Mouse (Mus musculus) stomach, embryonic 16.5 days (tissue): Measurements from ENCODE around the gene Nebl. TPM values are rescaled to one million over a fixed set of nuclear protein-coding genes. Genes with fewer than 3 reads are reported as not detected.

Experiments used
- ATAC-seq: fragments of 200-750 bp; cut with Nextera tagmentation; 2 replicates; pipeline ENCODE4 v1.8.0; 2017; ENCODE audit warnings: moderate number of reproducible peaks, moderate TSS enrichment; ENCODE audit not compliant: insufficient read depth, low FRiP score
- H3K27ac ChIP-seq: fragments of 300-500 bp; sonication (generic); 2 replicates; pipeline ENCODE4 v1.5.1; 2014; ENCODE audit warnings: low read length
- H3K27me3 ChIP-seq: fragments of 300-500 bp; sonication (generic); 2 replicates; pipeline ENCODE4 v1.6.1; 2014; ENCODE audit warnings: low read length, control low read depth, mixed read lengths; ENCODE audit not compliant: control insufficient read depth, insufficient read depth
- H3K36me3 ChIP-seq: fragments of 300-500 bp; sonication (generic); 2 replicates; pipeline ENCODE4 v1.6.1; 2014; ENCODE audit warnings: low read length; ENCODE audit not compliant: control insufficient read depth, insufficient read depth
- H3K4me1 ChIP-seq: fragments of 300-500 bp; sonication (generic); 2 replicates; pipeline ENCODE4 v1.6.1; 2014; ENCODE audit warnings: low read length, control low read depth, mixed read lengths; ENCODE audit not compliant: control insufficient read depth, insufficient read depth
- H3K4me2 ChIP-seq: fragments of 300-500 bp; sonication (generic); 2 replicates; pipeline ENCODE4 v1.6.1; 2014; ENCODE audit warnings: low read depth, low read length, mixed read lengths
- H3K4me3 ChIP-seq: fragments of 300-500 bp; sonication (generic); replicated peaks from 2 replicates; pipeline ENCODE4 v1.5.1; 2014; ENCODE audit warnings: mild to moderate bottlenecking, low read length
- H3K9ac ChIP-seq: fragments of 300-500 bp; sonication (generic); 2 replicates; pipeline ENCODE4 v1.6.1; 2014; ENCODE audit warnings: low read length
- H3K9me3 ChIP-seq: fragments of 300-500 bp; sonication (generic); replicated peaks from 2 replicates; pipeline ENCODE4 v1.6.1; 2016; ENCODE audit warnings: low read length, control low read depth; ENCODE audit not compliant: control insufficient read depth
- WGBS: fragments of 180-500 bp; shearing (Covaris S2); extraction: QIAGEN DNeasy Blood & Tissue Kit; methylation state at CpG from one replicate; pipeline ENCODE4 v1.1.7; 2014; 5-methylcytosine and 5-hydroxymethylcytosine counted together
- polyA plus RNA-seq: library from polyadenylated mRNA; unstranded; fragments of >200 nt; fragmentation: Nextera tagmentation; extraction: Ambion mirVana; gene quantifications from 2 replicates; pipeline ENCODE4 v1.2.1, GENCODE M21; 2015

Nebl gene
- polyA plus RNA-seq, 1 experiment from 2014 or later, result 9.1 TPM

- Histone ChIP-seq H3K4me1 (no peaks in the 10 kb centered on the region), H3K4me3 (no peak overlapping the region), H3K27me3 (no peaks in the 10 kb centered on the region), H3K36me3 (no peaks in the 10 kb centered on the region), H3K9me3 (no peaks in the 10 kb centered on the region), H3K9ac (no peak overlapping the region), H3K4me2 (no peak overlapping the region), H3K27ac (no peak overlapping the region)
- no peak for ATAC-seq
- 2% methylated on average over 1 of the region's 1 CpGs for WGBS
These were observed 308.3 kb downstream of the Nebl start for GRCm38 (mm10) chr2:17422967-17423366.

- Histone ChIP-seq H3K27me3 (no peaks in the 10 kb centered on the region), H3K4me3 (no peak overlapping the region), H3K9me3 (no peaks in the 10 kb centered on the region), H3K27ac (no peak overlapping the region), H3K9ac (no peak overlapping the region), H3K4me2 (no peak overlapping the region), H3K4me1 (no peaks in the 10 kb centered on the region), H3K36me3 (no peaks in the 10 kb centered on the region)
- 10% methylated on average over 4 of the region's 4 CpGs for WGBS
- ATAC-seq, result no peak
These were observed 315.9 kb downstream of the Nebl start for GRCm38 (mm10) chr2:17415347-17415746.

DNA sequence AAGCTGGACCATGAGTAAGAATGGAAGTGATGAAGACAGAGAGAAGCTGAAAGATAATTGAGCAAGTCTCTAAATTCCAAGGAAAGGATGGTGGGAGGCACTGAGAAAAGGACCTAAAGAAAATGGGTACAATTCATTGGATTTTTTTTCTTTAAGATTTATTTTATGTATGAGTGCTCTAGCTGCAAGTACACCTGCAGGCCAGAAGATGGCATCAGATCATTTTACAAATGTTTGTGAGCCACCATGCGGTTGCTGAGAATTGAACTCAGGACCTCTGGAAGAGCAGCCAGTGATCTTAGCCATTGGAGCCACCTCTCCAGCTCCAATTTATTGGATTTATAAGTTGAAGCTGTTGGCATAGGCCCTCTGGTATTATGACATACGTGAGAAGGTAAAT lies 316.9 kb downstream of the Nebl start:
- Histone ChIP-seq H3K4me2 (no peak overlapping the region), H3K27ac (no peak overlapping the region), H3K4me3 (no peak overlapping the region), H3K27me3 (no peaks in the 10 kb centered on the region), H3K9ac (no peak overlapping the region), H3K4me1 (no peaks in the 10 kb centered on the region), H3K9me3 (no peaks in the 10 kb centered on the region), H3K36me3 (no peaks in the 10 kb centered on the region)
- no peak for ATAC-seq
- 78% methylated on average over 2 of the region's 2 CpGs for WGBS

DNA sequence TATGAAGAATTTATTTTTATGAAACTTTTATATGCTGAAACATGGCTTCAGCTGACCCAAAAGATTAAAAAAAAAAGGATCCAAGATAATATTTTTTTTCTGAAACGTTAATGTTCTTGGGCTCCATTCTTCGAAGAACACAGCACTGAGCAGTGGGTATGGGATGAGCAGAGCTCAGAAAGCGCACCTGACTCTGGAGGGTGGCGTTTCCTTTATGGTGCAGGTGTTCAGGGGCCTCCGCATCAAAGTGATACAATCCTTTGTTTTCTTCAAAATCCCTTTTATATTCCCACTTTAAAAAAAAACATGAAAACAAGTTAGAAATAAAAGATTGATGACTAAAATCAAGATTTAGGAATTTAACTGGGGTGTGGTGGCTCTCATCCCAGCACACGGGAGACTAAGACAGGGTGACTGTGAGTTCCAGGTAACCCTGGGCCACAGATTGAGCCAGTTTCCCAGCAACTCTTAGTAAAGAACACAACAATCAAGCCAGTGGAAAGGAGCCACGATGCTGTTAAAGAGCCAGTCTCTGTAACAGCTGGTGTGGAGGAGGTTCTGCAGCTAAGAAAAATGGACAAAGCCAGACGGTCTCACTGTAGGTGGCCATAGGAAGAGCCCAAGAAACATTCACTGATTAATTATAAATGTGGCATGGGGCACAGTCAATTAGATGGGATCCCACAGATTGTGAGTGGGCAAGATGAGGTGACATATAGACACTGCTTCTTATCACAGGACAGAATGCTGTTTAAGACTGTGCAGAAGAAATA lies 317.6 kb downstream of the Nebl start:
- no peak overlapping the region for H3K4me3 ChIP-seq
- no peaks in the 10 kb centered on the region for H3K36me3 ChIP-seq
- no peaks in the 10 kb centered on the region for H3K4me1 ChIP-seq
- no peak overlapping the region for H3K4me2 ChIP-seq
- no peaks in the 10 kb centered on the region for H3K27me3 ChIP-seq
- H3K9ac ChIP-seq, result no peak overlapping the region
- no peak for ATAC-seq
- WGBS, result 67% methylated on average over 8 of the region's 8 CpGs
- no peaks in the 10 kb centered on the region for H3K9me3 ChIP-seq
- no peak overlapping the region for H3K27ac ChIP-seq

GRCm38 (mm10) chr2:17409276-17409675 lies 322.0 kb downstream of the Nebl start:
- Histone ChIP-seq H3K4me2 (no peak overlapping the region), H3K36me3 (no peaks in the 10 kb centered on the region), H3K9ac (no peak overlapping the region), H3K9me3 (no peaks in the 10 kb centered on the region), H3K4me1 (no peaks in the 10 kb centered on the region), H3K27ac (no peak overlapping the region), H3K4me3 (no peak overlapping the region), H3K27me3 (no peaks in the 10 kb centered on the region)
- ATAC-seq, result no peak
- WGBS, result 86% methylated on average over 5 of the region's 5 CpGs

GRCm38 (mm10) chr2:17405899-17406531 lies 325.2 kb downstream of the Nebl start:
- no peak for ATAC-seq
- Histone ChIP-seq H3K9ac (no peak overlapping the region), H3K27ac (no peak overlapping the region), H3K4me1 (no peaks in the 10 kb centered on the region), H3K4me3 (no peak overlapping the region), H3K9me3 (no peaks in the 10 kb centered on the region), H3K27me3 (no peaks in the 10 kb centered on the region), H3K36me3 (no peaks in the 10 kb centered on the region), H3K4me2 (no peak overlapping the region)
- WGBS, result 47% methylated on average over 4 of the region's 4 CpGs

GRCm38 (mm10) chr2:17402511-17402910 lies 328.8 kb downstream of the Nebl start:
- H3K27me3 ChIP-seq, result no peaks in the 10 kb centered on the region
- ATAC-seq, result no peak
- H3K36me3 ChIP-seq, result no peaks in the 10 kb centered on the region
- H3K27ac ChIP-seq, result no peak overlapping the region
- H3K4me1 ChIP-seq, result no peaks in the 10 kb centered on the region
- WGBS, result 49% methylated on average over 4 of the region's 4 CpGs
- H3K4me3 ChIP-seq, result no peak overlapping the region
- no peaks in the 10 kb centered on the region for H3K9me3 ChIP-seq
- no peak overlapping the region for H3K4me2 ChIP-seq
- H3K9ac ChIP-seq, result no peak overlapping the region

DNA sequence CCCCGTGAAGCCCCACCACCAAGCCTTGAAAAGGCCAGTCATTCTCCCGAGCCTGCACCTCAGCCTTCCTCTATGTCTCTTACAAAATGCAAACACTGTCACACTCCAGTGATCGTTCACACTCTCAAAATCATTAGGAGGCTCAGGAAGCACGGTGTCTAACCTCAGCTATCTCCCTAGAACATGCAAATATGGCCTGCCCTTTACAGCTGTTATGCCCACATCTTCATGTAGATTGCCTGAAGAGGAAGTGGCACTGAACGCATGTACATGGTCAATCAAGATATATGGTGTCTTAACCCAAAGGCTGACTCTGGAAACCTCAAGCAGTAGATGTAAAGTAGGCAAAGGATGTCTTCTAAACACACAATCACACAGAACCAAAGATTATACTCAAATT lies 335.0 kb downstream of the Nebl start:
- H3K27me3 ChIP-seq, result no peaks in the 10 kb centered on the region
- H3K4me2 ChIP-seq, result no peak overlapping the region
- H3K9ac ChIP-seq, result no peak overlapping the region
- no peak for ATAC-seq
- H3K27ac ChIP-seq, result no peak overlapping the region
- no peak overlapping the region for H3K4me3 ChIP-seq
- H3K36me3 ChIP-seq, result no peaks in the 10 kb centered on the region
- H3K9me3 ChIP-seq, result no peaks in the 10 kb centered on the region
- 76% methylated on average over 5 of the region's 5 CpGs for WGBS
- H3K4me1 ChIP-seq, result no peaks in the 10 kb centered on the region

DNA sequence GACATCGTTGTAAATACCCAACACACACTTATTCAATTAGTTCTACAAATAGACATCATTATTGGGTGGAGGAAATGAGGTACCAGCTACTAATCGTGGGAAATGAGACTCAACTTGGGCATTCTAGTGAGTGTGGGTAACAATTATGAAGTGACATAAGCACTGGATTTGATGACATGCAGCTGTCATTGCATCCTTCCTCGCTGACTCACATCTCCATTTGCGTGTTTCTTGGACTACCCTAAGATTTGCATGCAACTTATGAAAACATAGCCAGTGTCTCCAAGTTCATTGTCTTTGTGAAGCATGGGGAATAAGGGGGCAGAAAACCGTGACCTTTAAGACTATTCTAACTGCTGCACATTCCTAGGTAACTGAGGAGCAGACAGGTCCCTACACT lies 339.9 kb downstream of the Nebl start:
- Histone ChIP-seq H3K9ac (no peak overlapping the region), H3K4me2 (no peak overlapping the region), H3K9me3 (no peaks in the 10 kb centered on the region), H3K36me3 (no peaks in the 10 kb centered on the region), H3K4me3 (no peak overlapping the region), H3K27me3 (no peaks in the 10 kb centered on the region), H3K4me1 (no peaks in the 10 kb centered on the region), H3K27ac (no peak overlapping the region)
- ATAC-seq, result no peak
- 75% methylated on average over 5 of the region's 5 CpGs for WGBS
